Mouse (Mus musculus) limb, embryonic 13.5 days (tissue): Measurements from ENCODE around the gene Mindy4. TPM values are rescaled to one million over a fixed set of nuclear protein-coding genes. Genes with fewer than 3 reads are reported as not detected.

ENCODE experiments used
- ATAC-seq: fragments of 200-750 bp; cut with Nextera tagmentation; 2 replicates; pipeline ENCODE4 v1.8.0; 2017; ENCODE audit warnings: low read depth, moderate number of reproducible peaks, moderate TSS enrichment; ENCODE audit not compliant: low FRiP score
- H3K27ac ChIP-seq: fragments of 300-500 bp; sonication (generic); 2 replicates; pipeline ENCODE4 v1.5.1; 2015; ENCODE audit warnings: inconsistent platforms, mild to moderate bottlenecking, moderate library complexity
- H3K27me3 ChIP-seq: fragments of 300-500 bp; sonication (generic); 2 replicates; pipeline ENCODE4 v1.6.1; 2015; ENCODE audit warnings: mild to moderate bottlenecking, inconsistent platforms
- H3K36me3 ChIP-seq: fragments of 300-500 bp; sonication (generic); 2 replicates; pipeline ENCODE4 v1.6.1; 2015; ENCODE audit warnings: inconsistent platforms, mild to moderate bottlenecking, moderate library complexity
- H3K4me1 ChIP-seq: fragments of 300-500 bp; sonication (generic); 2 replicates; pipeline ENCODE4 v1.6.1; 2015; ENCODE audit warnings: inconsistent platforms
- H3K4me2 ChIP-seq: fragments of 300-500 bp; sonication (generic); replicated peaks from 2 replicates; pipeline ENCODE4 v1.6.1; 2015; ENCODE audit warnings: inconsistent platforms, mild to moderate bottlenecking, moderate library complexity
- H3K4me3 ChIP-seq: fragments of 300-500 bp; sonication (generic); 2 replicates; pipeline ENCODE4 v1.5.1; 2015; ENCODE audit warnings: moderate library complexity, mild to moderate bottlenecking, inconsistent platforms
- H3K9ac ChIP-seq: fragments of 300-500 bp; sonication (generic); 2 replicates; pipeline ENCODE4 v1.6.1; 2015; ENCODE audit warnings: mild to moderate bottlenecking, inconsistent platforms
- H3K9me3 ChIP-seq: fragments of 300-500 bp; sonication (generic); 2 replicates; pipeline ENCODE4 v1.6.1; 2016; ENCODE audit warnings: inconsistent platforms
- WGBS: fragments of 180-500 bp; shearing (Covaris S2); methylation state at CpG from one replicate; pipeline ENCODE4 v1.1.7; 2015; 5-methylcytosine and 5-hydroxymethylcytosine counted together
- polyA plus RNA-seq: library from polyadenylated mRNA; unstranded; fragments of >200 nt; fragmentation: Nextera tagmentation; extraction: Ambion mirVana; gene quantifications from 2 replicates; pipeline ENCODE4 v1.2.1, GENCODE M21; 2015

Gene Mindy4
- polyA plus RNA-seq, 1 experiment from 2014 or later, result 16.3 TPM

GRCm38 (mm10) chr6:55264741-55265366 is 61.7 kb downstream of the Mindy4 start:
- Histone ChIP-seq H3K27ac (no peak overlapping the region), H3K4me1 (peaks cover 25% of the 10 kb centered on the region), H3K36me3 (peaks cover 19% of the 10 kb centered on the region), H3K9me3 (no peaks in the 10 kb centered on the region), H3K4me2 (no peak overlapping the region), H3K9ac (no peak overlapping the region), H3K4me3 (no peak overlapping the region), H3K27me3 (no peaks in the 10 kb centered on the region)
- no peak for ATAC-seq
- 92% methylated on average over 7 of the region's 7 CpGs for WGBS

- Histone ChIP-seq H3K9me3 (no peaks in the 10 kb centered on the region), H3K27me3 (no peaks in the 10 kb centered on the region), H3K36me3 (0 out of 2 replicates have a peak, but pooled peaks cover 3% of the 10 kb centered on the region), H3K9ac (no peak overlapping the region), H3K4me1 (peaks cover 19% of the 10 kb centered on the region), H3K27ac (no peak overlapping the region), H3K4me3 (no peak overlapping the region), H3K4me2 (no peak overlapping the region)
- 85% methylated on average over 7 of the region's 7 CpGs for WGBS
- no peak for ATAC-seq
Measured at GRCm38 (mm10) chr6:55272952-55273351, 69.8 kb downstream of the Mindy4 start.

GRCm38 (mm10) chr6:55273463-55273862 is 70.3 kb downstream of the Mindy4 start:
- H3K27me3 ChIP-seq, result no peaks in the 10 kb centered on the region
- no peak overlapping the region for H3K9ac ChIP-seq
- no peak overlapping the region for H3K27ac ChIP-seq
- H3K4me2 ChIP-seq, result no peak overlapping the region
- ATAC-seq, result no peak
- H3K4me3 ChIP-seq, result no peak overlapping the region
- H3K4me1 ChIP-seq, result peaks cover 23% of the 10 kb centered on the region
- H3K36me3 ChIP-seq, result 0 out of 2 replicates have a peak, but pooled peaks cover 3% of the 10 kb centered on the region
- 74% methylated on average over 5 of the region's 5 CpGs for WGBS
- no peaks in the 10 kb centered on the region for H3K9me3 ChIP-seq

- no peaks in the 10 kb centered on the region for H3K27me3 ChIP-seq
- H3K4me2 ChIP-seq, result no peak overlapping the region
- H3K27ac ChIP-seq, result no peak overlapping the region
- WGBS, result 86% methylated on average over 10 of the region's 10 CpGs
- no peak for ATAC-seq
- no peaks in the 10 kb centered on the region for H3K9me3 ChIP-seq
- no peak overlapping the region for H3K9ac ChIP-seq
- no peak overlapping the region for H3K4me3 ChIP-seq
- peaks cover 23% of the 10 kb centered on the region for H3K4me1 ChIP-seq
- H3K36me3 ChIP-seq, result peaks cover 8% of the 10 kb centered on the region; the same call in 1 of the 2 replicates
Measured at GRCm38 (mm10) chr6:55275000-55275399, 71.8 kb downstream of the Mindy4 start.

- Histone ChIP-seq H3K9ac (no peak overlapping the region), H3K27ac (no peak overlapping the region), H3K36me3 (peaks cover 8% of the 10 kb centered on the region; the same call in 1 of the 2 replicates), H3K27me3 (no peaks in the 10 kb centered on the region), H3K4me3 (no peak overlapping the region), H3K4me2 (no peak overlapping the region), H3K4me1 (peaks cover 23% of the 10 kb centered on the region), H3K9me3 (no peaks in the 10 kb centered on the region)
- whole genome bisulfite sequencing, result 64% methylated on average over 7 of the region's 8 CpGs
- no peak for ATAC-seq
Measured at GRCm38 (mm10) chr6:55275786-55276185, 72.6 kb downstream of the Mindy4 start.

- Histone ChIP-seq H3K36me3 (peaks cover 13% of the 10 kb centered on the region; the same call in 1 of the 2 replicates), H3K27ac (no peak overlapping the region), H3K27me3 (no peaks in the 10 kb centered on the region), H3K4me2 (no peak overlapping the region), H3K9ac (no peak overlapping the region), H3K4me3 (no peak overlapping the region), H3K9me3 (no peaks in the 10 kb centered on the region), H3K4me1 (peaks cover 23% of the 10 kb centered on the region)
- no peak for ATAC-seq
- WGBS, result 82% methylated on average over 4 of the region's 4 CpGs
Measured at GRCm38 (mm10) chr6:55276692-55277282, 73.6 kb downstream of the Mindy4 start.

GRCm38 (mm10) chr6:55278086-55278485 is 74.9 kb downstream of the Mindy4 start:
- no peak for ATAC-seq
- Histone ChIP-seq H3K4me1 (peaks cover 22% of the 10 kb centered on the region), H3K27me3 (no peaks in the 10 kb centered on the region), H3K27ac (peak overlapping the region; percentile 63; the same call in 1 of the 2 replicates), H3K9me3 (0 out of 2 replicates have a peak, but pooled peaks cover 2% of the 10 kb centered on the region), H3K4me3 (no peak overlapping the region), H3K4me2 (no peak overlapping the region), H3K36me3 (peaks cover 24% of the 10 kb centered on the region), H3K9ac (no peak overlapping the region)
- 72% methylated on average over 6 of the region's 6 CpGs for WGBS

GRCm38 (mm10) chr6:55278520-55278919 is 75.3 kb downstream of the Mindy4 start:
- Histone ChIP-seq H3K4me3 (no peak overlapping the region), H3K27me3 (no peaks in the 10 kb centered on the region), H3K4me1 (peaks cover 19% of the 10 kb centered on the region), H3K4me2 (no peak overlapping the region), H3K27ac (no peak overlapping the region), H3K9me3 (0 out of 2 replicates have a peak, but pooled peaks cover 6% of the 10 kb centered on the region), H3K9ac (no peak overlapping the region), H3K36me3 (peaks cover 28% of the 10 kb centered on the region)
- no peak for ATAC-seq
- WGBS, result 80% methylated on average over 4 of the region's 4 CpGs

GRCm38 (mm10) chr6:55280979-55281378 is 77.8 kb downstream of the Mindy4 start:
- no peak for ATAC-seq
- H3K4me1 ChIP-seq, result peaks cover 15% of the 10 kb centered on the region
- H3K4me2 ChIP-seq, result no peak overlapping the region
- no peaks in the 10 kb centered on the region for H3K27me3 ChIP-seq
- H3K27ac ChIP-seq, result peak overlapping the region; percentile 48; the same call in 1 of the 2 replicates
- H3K4me3 ChIP-seq, result no peak overlapping the region
- 0 out of 2 replicates have a peak, but pooled peaks cover 6% of the 10 kb centered on the region for H3K9me3 ChIP-seq
- no peak overlapping the region for H3K9ac ChIP-seq
- 82% methylated on average over 8 of the region's 8 CpGs for WGBS
- peaks cover 28% of the 10 kb centered on the region for H3K36me3 ChIP-seq

- Histone ChIP-seq H3K4me3 (no peak overlapping the region), H3K9ac (no peak overlapping the region), H3K9me3 (0 out of 2 replicates have a peak, but pooled peaks cover 6% of the 10 kb centered on the region), H3K36me3 (peaks cover 32% of the 10 kb centered on the region), H3K27me3 (no peaks in the 10 kb centered on the region), H3K4me2 (no peak overlapping the region), H3K4me1 (peaks cover 15% of the 10 kb centered on the region), H3K27ac (no peak overlapping the region)
- 88% methylated on average over 7 of the region's 7 CpGs for WGBS
- no peak for ATAC-seq
Measured at GRCm38 (mm10) chr6:55281687-55282086, 78.5 kb downstream of the Mindy4 start.

GRCm38 (mm10) chr6:55282348-55282747 is 79.2 kb downstream of the Mindy4 start:
- H3K27me3 ChIP-seq, result no peaks in the 10 kb centered on the region
- no peak for ATAC-seq
- no peak overlapping the region for H3K27ac ChIP-seq
- no peak overlapping the region for H3K4me3 ChIP-seq
- WGBS, result 90% methylated on average over 8 of the region's 8 CpGs
- H3K4me1 ChIP-seq, result peaks cover 14% of the 10 kb centered on the region
- 0 out of 2 replicates have a peak, but pooled peaks cover 6% of the 10 kb centered on the region for H3K9me3 ChIP-seq
- no peak overlapping the region for H3K4me2 ChIP-seq
- H3K9ac ChIP-seq, result no peak overlapping the region
- H3K36me3 ChIP-seq, result peaks cover 37% of the 10 kb centered on the region

GRCm38 (mm10) chr6:55285218-55285617 is 82.0 kb downstream of the Mindy4 start:
- Histone ChIP-seq H3K36me3 (peaks cover 45% of the 10 kb centered on the region), H3K4me3 (no peak overlapping the region), H3K9ac (no peak overlapping the region), H3K9me3 (0 out of 2 replicates have a peak, but pooled peaks cover 6% of the 10 kb centered on the region), H3K27me3 (no peaks in the 10 kb centered on the region), H3K4me1 (peaks cover 5% of the 10 kb centered on the region; the same call in 1 of the 2 replicates), H3K27ac (no peak overlapping the region), H3K4me2 (no peak overlapping the region)
- ATAC-seq, result no peak
- 54% methylated on average over 5 of the region's 5 CpGs for WGBS
